Mouse (Mus musculus): Measurements from ENCODE around the gene Pbx2. TPM values are rescaled to one million over a fixed set of nuclear protein-coding genes. Genes with fewer than 3 reads are reported as not detected.
A peak's percentile ranks its signal among the peaks of the same experiment; 100 is the strongest.

Pbx2 gene
- polyA plus RNA-seq, 1 experiment from 2014 or later, result 8.5 TPM

- Histone ChIP-seq H3K9ac (ENCODE audit: low read length) (no peak overlapping the region), H3K27me3 (ENCODE audit: control insufficient read depth, insufficient read depth, low read depth, low read length) (no peaks in the 10 kb centered on the region), H3K4me3 (ENCODE audit: low read length) (no peak overlapping the region), H3K36me3 (ENCODE audit: control insufficient read depth, insufficient read depth, low read length) (no peaks in the 10 kb centered on the region), H3K9me3 (ENCODE audit: control insufficient read depth, low read length) (no peaks in the 10 kb centered on the region), H3K27ac (ENCODE audit: low read length) (0 out of 2 replicates have a peak overlapping the region, but pooled peaks have one; percentile 3), H3K4me1 (replicated peaks; ENCODE audit: control insufficient read depth, insufficient read depth, low read length) (peaks cover 4% of the 10 kb centered on the region; the same call in 1 of the 2 replicates), H3K4me2 (ENCODE audit: low read depth, low read length) (no peak overlapping the region)
- WGBS, result 68% methylated on average over 7 of the region's 7 CpGs
- ATAC-seq (ENCODE audit: low read depth), result no peak
Measured at GRCm38 (mm10) chr17:34559116-34559515, 31.9 kb upstream of the Pbx2 start.

GRCm38 (mm10) chr17:34559895-34560294 lies 31.2 kb upstream of the Pbx2 start:
- 25% methylated on average over 15 of the region's 15 CpGs for WGBS
- Histone ChIP-seq H3K4me3 (ENCODE audit: low read length) (no peak overlapping the region), H3K9ac (ENCODE audit: low read length) (no peak overlapping the region), H3K9me3 (ENCODE audit: control insufficient read depth, low read length) (no peaks in the 10 kb centered on the region), H3K4me1 (replicated peaks; ENCODE audit: control insufficient read depth, insufficient read depth, low read length) (peaks cover 7% of the 10 kb centered on the region), H3K36me3 (ENCODE audit: control insufficient read depth, insufficient read depth, low read length) (no peaks in the 10 kb centered on the region), H3K4me2 (ENCODE audit: low read depth, low read length) (no peak overlapping the region), H3K27me3 (ENCODE audit: control insufficient read depth, insufficient read depth, low read depth, low read length) (no peaks in the 10 kb centered on the region), H3K27ac (ENCODE audit: low read length) (no peak overlapping the region)
- no peak for ATAC-seq (ENCODE audit: low read depth)

DNA sequence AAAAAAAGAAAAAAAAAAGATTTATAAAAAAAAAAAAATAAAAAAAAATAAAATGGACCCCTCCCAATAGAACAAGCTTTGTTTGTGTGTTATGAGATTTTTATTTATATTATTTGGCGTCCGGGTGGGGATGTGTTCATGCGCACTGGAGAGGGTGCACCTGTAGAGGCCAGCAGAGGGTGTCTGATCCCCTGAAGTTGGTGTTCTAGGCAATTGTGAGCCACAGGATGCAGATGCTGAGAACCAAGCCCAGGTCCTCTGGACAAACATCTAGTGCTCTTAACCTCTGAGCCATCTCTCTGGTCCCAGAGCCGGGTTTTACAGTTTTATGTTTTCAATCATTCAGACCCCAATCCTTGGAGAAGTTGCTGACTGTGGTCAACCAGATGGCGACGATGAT lies 30.6 kb upstream of the Pbx2 start:
- WGBS, result 86% methylated on average over 6 of the region's 6 CpGs
- peaks cover 8% of the 10 kb centered on the region for H3K4me1 ChIP-seq (replicated peaks; ENCODE audit: control insufficient read depth, insufficient read depth, low read length)
- ATAC-seq (ENCODE audit: low read depth), result no peak
- no peak overlapping the region for H3K27ac ChIP-seq (ENCODE audit: low read length)
- H3K27me3 ChIP-seq (ENCODE audit: control insufficient read depth, insufficient read depth, low read depth, low read length), result no peaks in the 10 kb centered on the region
- no peaks in the 10 kb centered on the region for H3K36me3 ChIP-seq (ENCODE audit: control insufficient read depth, insufficient read depth, low read length)
- H3K9ac ChIP-seq (ENCODE audit: low read length), result no peak overlapping the region
- no peaks in the 10 kb centered on the region for H3K9me3 ChIP-seq (ENCODE audit: control insufficient read depth, low read length)
- H3K4me2 ChIP-seq (ENCODE audit: low read depth, low read length), result no peak overlapping the region
- no peak overlapping the region for H3K4me3 ChIP-seq (ENCODE audit: low read length)

- Histone ChIP-seq H3K9me3 (ENCODE audit: control insufficient read depth, low read length) (no peaks in the 10 kb centered on the region), H3K36me3 (ENCODE audit: control insufficient read depth, insufficient read depth, low read length) (no peaks in the 10 kb centered on the region), H3K4me1 (replicated peaks; ENCODE audit: control insufficient read depth, insufficient read depth, low read length) (peaks cover 10% of the 10 kb centered on the region), H3K4me3 (ENCODE audit: low read length) (no peak overlapping the region), H3K9ac (ENCODE audit: low read length) (no peak overlapping the region), H3K4me2 (ENCODE audit: low read depth, low read length) (peak overlapping the region; percentile 16; the same call in 1 of the 2 replicates), H3K27me3 (ENCODE audit: control insufficient read depth, insufficient read depth, low read depth, low read length) (no peaks in the 10 kb centered on the region), H3K27ac (ENCODE audit: low read length) (peak overlapping the region; percentile 63)
- 39% methylated on average over 8 of the region's 8 CpGs for WGBS
- no peak for ATAC-seq (ENCODE audit: low read depth)
Measured at GRCm38 (mm10) chr17:34561200-34561599, 29.9 kb upstream of the Pbx2 start.

- ATAC-seq (ENCODE audit: low read depth), result no peak
- no peak overlapping the region for H3K27ac ChIP-seq (ENCODE audit: low read length)
Measured at GRCm38 (mm10) chr17:34562595-34562994, 28.5 kb upstream of the Pbx2 start.

GRCm38 (mm10) chr17:34563354-34563753 lies 27.7 kb upstream of the Pbx2 start:
- Histone ChIP-seq H3K4me3 (ENCODE audit: low read length) (no peak overlapping the region), H3K9ac (ENCODE audit: low read length) (no peak overlapping the region), H3K27ac (ENCODE audit: low read length) (no peak overlapping the region), H3K4me2 (ENCODE audit: low read depth, low read length) (no peak overlapping the region), H3K36me3 (ENCODE audit: control insufficient read depth, insufficient read depth, low read length) (no peaks in the 10 kb centered on the region), H3K9me3 (ENCODE audit: control insufficient read depth, low read length) (no peaks in the 10 kb centered on the region), H3K4me1 (replicated peaks; ENCODE audit: control insufficient read depth, insufficient read depth, low read length) (peaks cover 10% of the 10 kb centered on the region), H3K27me3 (ENCODE audit: control insufficient read depth, insufficient read depth, low read depth, low read length) (no peaks in the 10 kb centered on the region)
- no peak for ATAC-seq (ENCODE audit: low read depth)
- 59% methylated on average over 11 of the region's 11 CpGs for WGBS

More at GRCm38 (mm10) chr17:34562595-34562994, 28.5 kb upstream of the Pbx2 start:
- Histone ChIP-seq H3K9me3 (ENCODE audit: control insufficient read depth, low read length) (no peaks in the 10 kb centered on the region), H3K27me3 (ENCODE audit: control insufficient read depth, insufficient read depth, low read depth, low read length) (no peaks in the 10 kb centered on the region), H3K4me3 (ENCODE audit: low read length) (no peak overlapping the region), H3K36me3 (ENCODE audit: control insufficient read depth, insufficient read depth, low read length) (no peaks in the 10 kb centered on the region), H3K9ac (ENCODE audit: low read length) (no peak overlapping the region), H3K4me2 (ENCODE audit: low read depth, low read length) (no peak overlapping the region), H3K4me1 (replicated peaks; ENCODE audit: control insufficient read depth, insufficient read depth, low read length) (peaks cover 10% of the 10 kb centered on the region)
- WGBS, result 42% methylated on average over 3 of the region's 3 CpGs

DNA sequence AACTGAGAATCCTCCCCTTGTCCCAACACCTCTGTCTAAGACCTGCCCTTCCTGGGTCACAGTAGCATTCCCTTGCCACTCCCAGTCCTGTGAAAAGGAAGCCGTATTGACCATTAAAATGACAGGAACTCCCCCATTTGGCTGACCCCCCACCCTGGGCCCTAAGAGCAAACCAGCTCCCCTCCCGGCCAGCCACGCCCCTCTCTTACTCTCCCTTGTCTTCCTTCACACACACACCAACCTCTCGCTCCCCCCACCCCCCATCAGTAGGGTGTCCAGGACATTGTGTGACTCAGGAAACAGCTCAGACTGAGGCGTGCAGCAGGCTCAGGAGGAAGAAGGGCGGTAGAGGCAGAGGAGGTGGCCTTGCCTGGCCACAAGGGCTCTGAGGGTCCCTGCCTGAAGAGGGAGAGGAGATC lies 27.1 kb upstream of the Pbx2 start, which contains the start of gene Notch4:
Notch4 (plus strand) TSS at position 266 of the 419 bp plus-strand sequence.
- H3K36me3 ChIP-seq (ENCODE audit: control insufficient read depth, insufficient read depth, low read length), result no peaks in the 10 kb centered on the region
- peak within 1 kb of the TSS; percentile 61 for H3K9ac ChIP-seq (ENCODE audit: low read length)
- peak within 1 kb of the TSS; percentile 38 for H3K4me3 ChIP-seq (ENCODE audit: low read length)
- ATAC-seq (ENCODE audit: low read depth), result peak; percentile 83
- peak within 1 kb of the TSS; percentile 42 for H3K4me2 ChIP-seq (ENCODE audit: low read depth, low read length)
- no peaks in the 10 kb centered on the region for H3K9me3 ChIP-seq (ENCODE audit: control insufficient read depth, low read length)
- H3K4me1 ChIP-seq (replicated peaks; ENCODE audit: control insufficient read depth, insufficient read depth, low read length), result peaks cover 10% of the 10 kb centered on the region
- 7% methylated on average over 6 of the region's 6 CpGs for WGBS
- H3K27me3 ChIP-seq (ENCODE audit: control insufficient read depth, insufficient read depth, low read depth, low read length), result no peaks in the 10 kb centered on the region
- peak within 1 kb of the TSS; percentile 85 for H3K27ac ChIP-seq (ENCODE audit: low read length)

DNA sequence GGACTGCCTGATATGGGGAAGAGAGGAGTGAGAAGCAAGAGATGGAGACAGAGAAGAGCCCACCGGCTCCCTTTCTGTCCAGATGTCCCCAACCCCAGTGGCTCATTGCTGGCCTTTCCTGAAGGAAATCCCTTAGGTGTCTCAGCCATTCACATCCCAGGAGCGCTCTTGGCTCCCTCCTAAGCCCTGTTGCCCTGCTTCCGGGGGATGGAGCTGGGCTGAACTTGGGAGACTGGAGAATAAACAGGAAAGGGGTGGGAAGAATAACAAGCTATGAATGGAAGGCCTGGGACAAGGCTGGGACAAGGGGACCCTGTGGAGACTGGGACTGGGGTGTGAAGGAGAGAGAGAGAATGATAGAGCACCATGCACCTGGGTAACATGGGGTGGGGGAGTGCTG lies 26.3 kb upstream of the Pbx2 start:
- Histone ChIP-seq H3K4me1 (replicated peaks; ENCODE audit: control insufficient read depth, insufficient read depth, low read length) (peaks cover 10% of the 10 kb centered on the region), H3K9me3 (ENCODE audit: control insufficient read depth, low read length) (no peaks in the 10 kb centered on the region), H3K27ac (ENCODE audit: low read length) (peak overlapping the region; percentile 85), H3K9ac (ENCODE audit: low read length) (peak overlapping the region; percentile 61), H3K36me3 (ENCODE audit: control insufficient read depth, insufficient read depth, low read length) (no peaks in the 10 kb centered on the region), H3K4me3 (ENCODE audit: low read length) (peak overlapping the region; percentile 38), H3K4me2 (ENCODE audit: low read depth, low read length) (peak overlapping the region; percentile 42), H3K27me3 (ENCODE audit: control insufficient read depth, insufficient read depth, low read depth, low read length) (no peaks in the 10 kb centered on the region)
- ATAC-seq (ENCODE audit: low read depth), result peak; percentile 76
- WGBS, result 31% methylated on average over 3 of the region's 3 CpGs

GRCm38 (mm10) chr17:34567311-34567710 lies 23.8 kb upstream of the Pbx2 start:
- no peaks in the 10 kb centered on the region for H3K27me3 ChIP-seq (ENCODE audit: control insufficient read depth, insufficient read depth, low read depth, low read length)
- 44% methylated on average over 9 of the region's 9 CpGs for WGBS
- no peak overlapping the region for H3K27ac ChIP-seq (ENCODE audit: low read length)
- H3K4me1 ChIP-seq (replicated peaks; ENCODE audit: control insufficient read depth, insufficient read depth, low read length), result peaks cover 10% of the 10 kb centered on the region
- no peak overlapping the region for H3K4me2 ChIP-seq (ENCODE audit: low read depth, low read length)
- no peak overlapping the region for H3K4me3 ChIP-seq (ENCODE audit: low read length)
- H3K9ac ChIP-seq (ENCODE audit: low read length), result no peak overlapping the region
- no peaks in the 10 kb centered on the region for H3K36me3 ChIP-seq (ENCODE audit: control insufficient read depth, insufficient read depth, low read length)
- ATAC-seq (ENCODE audit: low read depth), result no peak
- H3K9me3 ChIP-seq (ENCODE audit: control insufficient read depth, low read length), result no peaks in the 10 kb centered on the region

- H3K4me3 ChIP-seq (ENCODE audit: low read length), result no peak overlapping the region
- no peaks in the 10 kb centered on the region for H3K9me3 ChIP-seq (ENCODE audit: control insufficient read depth, low read length)
- H3K27me3 ChIP-seq (ENCODE audit: control insufficient read depth, insufficient read depth, low read depth, low read length), result no peaks in the 10 kb centered on the region
- no peak for ATAC-seq (ENCODE audit: low read depth)
- WGBS, result 64% methylated on average over 13 of the region's 13 CpGs
- H3K27ac ChIP-seq (ENCODE audit: low read length), result no peak overlapping the region
- peaks cover 10% of the 10 kb centered on the region for H3K4me1 ChIP-seq (replicated peaks; ENCODE audit: control insufficient read depth, insufficient read depth, low read length)
- no peak overlapping the region for H3K4me2 ChIP-seq (ENCODE audit: low read depth, low read length)
- H3K36me3 ChIP-seq (ENCODE audit: control insufficient read depth, insufficient read depth, low read length), result no peaks in the 10 kb centered on the region
- H3K9ac ChIP-seq (ENCODE audit: low read length), result no peak overlapping the region
Measured at GRCm38 (mm10) chr17:34568421-34568820, 22.6 kb upstream of the Pbx2 start.

Measured in lung, embryonic 16.5 days (tissue).